ENCODE assay signal across 14 mouse cellular contexts in the genomic region with DNA sequence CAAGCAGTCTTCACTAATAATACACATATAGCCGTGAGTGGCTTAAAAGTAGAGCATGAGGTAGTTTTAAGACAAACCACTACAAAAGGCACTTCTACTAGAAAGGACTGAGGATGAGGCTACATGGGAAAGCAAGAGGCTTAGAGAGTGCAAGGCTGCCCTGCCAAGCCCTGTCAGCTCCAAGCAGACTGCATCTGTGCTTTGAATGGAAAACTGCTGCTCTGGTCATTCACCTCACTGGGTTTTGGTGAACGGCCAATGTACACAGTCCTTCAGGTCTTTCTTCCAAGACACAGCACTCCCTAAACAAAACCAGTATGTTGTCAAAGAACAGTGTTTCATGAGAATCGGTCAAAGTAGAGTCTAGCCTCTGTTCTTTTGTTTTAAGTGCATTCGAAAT.
DNase-seq lines count a peak whose midpoint lies in the region; ATAC-seq and TF ChIP-seq lines count a peak whose summit lies in the region.
"Had no signal": no experiment of that assay in that cellular context is flagged by ENCODE, and none has a peak within 500 bp of the region (broad histone marks: within the 10 kb centered on the region; RNA-seq: fewer than 3 reads in every experiment).

No protein-coding gene starts in this region.

- no peak overlapping the region for H3K4me3 ChIP-seq in heart, postnatal 0 days (ENCODE audit: low read depth, low read length)
- no peak overlapping the region for H3K4me3 ChIP-seq in heart, embryonic 11.5 days (ENCODE audit: low read depth, low read length)
- no peak overlapping the region for H3K4me3 ChIP-seq in forebrain, embryonic 16.5 days (replicated peaks; ENCODE audit: low read length)
- H3K4me3 ChIP-seq: liver, embryonic 12.5 days; neural tube, embryonic 15.5 days had no signal

- TF ChIP-seq CTCF in heart, postnatal 0 days (IDR thresholded peaks at IDR 0.05; ENCODE audit: low read depth): no peak

- WGBS in heart, postnatal 0 days: 70% methylated on average over 4 of the region's 4 CpGs
- 72% methylated on average over 4 of the region's 4 CpGs for WGBS in heart, embryonic 11.5 days (ENCODE audit: insufficient replicate concordance)
- 51% methylated on average over 4 of the region's 4 CpGs for WGBS in forebrain, embryonic 16.5 days

- ATAC-seq in heart, postnatal 0 days (ENCODE audit: insufficient read depth, low read depth): no peak
- no peak for ATAC-seq in heart, embryonic 11.5 days (replicated peaks; ENCODE audit: insufficient number of reproducible peaks, low FRiP score, low TSS enrichment)
- peak; percentile 57 for ATAC-seq in forebrain, embryonic 16.5 days
- ATAC-seq: liver, embryonic 12.5 days had no signal

- TF ChIP-seq EP300 in heart, postnatal 0 days (IDR thresholded peaks at IDR 0.05; ENCODE audit: low read depth): no peak

- 0 out of 2 replicates have a peak, but pooled peaks cover 6% of the 10 kb centered on the region for H3K4me1 ChIP-seq in heart, postnatal 0 days (ENCODE audit: control insufficient read depth, insufficient read depth)
- no peaks in the 10 kb centered on the region for H3K4me1 ChIP-seq in heart, embryonic 11.5 days (ENCODE audit: control insufficient read depth, insufficient read depth, low read length)
- H3K4me1 ChIP-seq in forebrain, embryonic 16.5 days (replicated peaks; ENCODE audit: control insufficient read depth, insufficient read depth, low read length): peaks cover 4% of the 10 kb centered on the region

- H3K4me2 ChIP-seq in heart, postnatal 0 days (ENCODE audit: low read depth, low read length): no peak overlapping the region
- H3K4me2 ChIP-seq in heart, embryonic 11.5 days: no peak overlapping the region
- H3K4me2 ChIP-seq in forebrain, embryonic 16.5 days (ENCODE audit: low read length): no peak overlapping the region
- H3K4me2 ChIP-seq: liver, embryonic 12.5 days; neural tube, embryonic 15.5 days had no signal

- no peaks in the 10 kb centered on the region for H3K27me3 ChIP-seq in heart, postnatal 0 days (ENCODE audit: control insufficient read depth, insufficient read depth, low read length)
- H3K27me3 ChIP-seq in heart, embryonic 11.5 days (ENCODE audit: control insufficient read depth, insufficient read depth, low read length): no peaks in the 10 kb centered on the region
- H3K27me3 ChIP-seq in forebrain, embryonic 16.5 days (replicated peaks; ENCODE audit: control insufficient read depth, insufficient read depth, low read length): no peaks in the 10 kb centered on the region
- H3K27me3 ChIP-seq: liver, embryonic 12.5 days; neural tube, embryonic 15.5 days had no signal

- DNase-seq in heart, postnatal 0 days (ENCODE audit: low spot score): peak; percentile 19
- peak; percentile 22 to 41 for DNase-seq in lung, adult 18-20 months
- DNase-seq in lung, postnatal 10 days: no peak
- DNase-seq in kidney, postnatal 36 days: peak; percentile 47 to 54
- DNase-seq in adrenal gland, adult 18-20 months (ENCODE audit: low spot score in 2 of 2): no peak
- DNase-seq in layer of hippocampus, postnatal 10 days (ENCODE audit: low spot score in 2 of 2): no peak
- DNase-seq: cerebellum, adult 9-10 months; heart, postnatal 36 days; right cerebral cortex, postnatal 14 days; thymus, postnatal 36 days had no signal

- H3K9me3 ChIP-seq in heart, postnatal 0 days (replicated peaks; ENCODE audit: control insufficient read depth, low read length): no peaks in the 10 kb centered on the region
- H3K9me3 ChIP-seq in heart, embryonic 11.5 days (replicated peaks; ENCODE audit: control insufficient read depth, low read length): no peaks in the 10 kb centered on the region
- H3K9me3 ChIP-seq in forebrain, embryonic 16.5 days (ENCODE audit: control insufficient read depth, low read length): no peaks in the 10 kb centered on the region
- H3K9me3 ChIP-seq: liver, embryonic 12.5 days; neural tube, embryonic 15.5 days had no signal

- no peak overlapping the region for H3K27ac ChIP-seq in heart, postnatal 0 days (ENCODE audit: low read depth)
- no peak overlapping the region for H3K27ac ChIP-seq in heart, embryonic 11.5 days (ENCODE audit: low read depth, low read length)
- no peak overlapping the region for H3K27ac ChIP-seq in forebrain, embryonic 16.5 days (ENCODE audit: low read length)
- H3K27ac ChIP-seq: liver, embryonic 12.5 days; neural tube, embryonic 15.5 days had no signal

- no peaks in the 10 kb centered on the region for H3K36me3 ChIP-seq in heart, postnatal 0 days (replicated peaks; ENCODE audit: control insufficient read depth, insufficient read depth, low read length)
- no peaks in the 10 kb centered on the region for H3K36me3 ChIP-seq in heart, embryonic 11.5 days (ENCODE audit: control insufficient read depth, insufficient read depth, low read length)
- no peaks in the 10 kb centered on the region for H3K36me3 ChIP-seq in forebrain, embryonic 16.5 days (ENCODE audit: control insufficient read depth, insufficient read depth)
- H3K36me3 ChIP-seq: neural tube, embryonic 15.5 days had no signal

- H3K9ac ChIP-seq in heart, postnatal 0 days (replicated peaks; ENCODE audit: low read depth, low read length): no peak overlapping the region
- H3K9ac ChIP-seq in heart, embryonic 11.5 days (ENCODE audit: low read depth, low read length): no peak overlapping the region
- H3K9ac ChIP-seq in forebrain, embryonic 16.5 days (replicated peaks; ENCODE audit: low read depth, low read length): no peak overlapping the region
- H3K9ac ChIP-seq: liver, embryonic 12.5 days; neural tube, embryonic 15.5 days had no signal

Comparison
In these comparisons a context has a peak if more than half of its experiments do, and no peak if none do; other contexts are left out.
1. DNase-seq: peak in heart, postnatal 0 days (single experiment), lung, adult 18-20 months (2 of 2) and kidney, postnatal 36 days (2 of 2); none in lung, postnatal 10 days (single experiment), adrenal gland, adult 18-20 months (0 of 2) and layer of hippocampus, postnatal 10 days (0 of 2).